Mouse (Mus musculus) frontal cortex, postnatal 36 days (tissue): ENCODE measurements around the gene Ndnf.

ENCODE experiments used
- DNase-seq, 2 experiments: peaks; one replicate each; pipeline ENCODE4 v3.0.0; 2022; ENCODE audit warnings: low spot score in 2 of 2

Ndnf gene

GRCm38 (mm10) chr6:65671451-65671850 lies at the start of gene Ndnf:
TSS of gene Ndnf (plus strand) at chr6:65671590.
- DNase-seq, result peak; percentile 26 to 30

- no peak for DNase-seq
These were observed 48.2 kb upstream of the Ndnf start for GRCm38 (mm10) chr6:65623016-65623715.

DNA sequence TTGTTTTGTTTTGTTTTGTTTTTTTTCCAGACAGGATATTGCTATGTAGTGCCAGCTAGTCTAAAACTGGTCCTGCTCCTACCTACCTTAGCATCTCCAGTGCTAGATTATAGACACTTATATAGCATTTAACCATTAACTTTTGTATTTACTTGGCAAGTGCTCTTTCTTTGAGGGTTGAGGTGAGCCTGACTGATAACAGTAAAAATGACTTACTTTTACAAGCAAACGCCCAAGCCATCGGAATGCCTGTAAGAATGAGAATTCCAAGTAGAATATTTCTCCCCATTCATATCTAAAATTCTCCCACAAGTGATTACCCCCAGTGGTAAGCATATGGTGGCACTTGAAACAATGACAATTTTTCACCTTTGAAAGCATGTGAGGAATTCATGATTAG lies 40.8 kb upstream of the Ndnf start:
- DNase-seq, result no peak

DNA sequence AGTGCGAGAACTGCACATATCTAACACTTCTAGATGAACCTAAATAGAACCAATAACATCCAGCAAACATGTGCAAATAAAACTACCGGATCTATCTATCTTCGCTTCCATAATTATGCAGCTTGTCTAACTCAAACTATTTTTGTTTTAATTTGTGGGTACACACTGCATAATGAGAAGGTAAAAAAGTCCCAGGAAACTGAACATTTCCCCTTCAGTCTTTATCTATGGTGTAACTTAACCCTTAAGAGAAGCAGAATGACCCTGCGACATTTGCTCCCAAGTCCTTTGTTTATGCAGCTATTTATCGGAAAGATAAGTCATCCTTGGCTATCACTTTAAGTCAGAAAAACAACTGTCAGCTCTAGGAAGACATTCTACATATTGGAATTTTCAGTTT lies 39.2 kb upstream of the Ndnf start:
- no peak for DNase-seq

DNA sequence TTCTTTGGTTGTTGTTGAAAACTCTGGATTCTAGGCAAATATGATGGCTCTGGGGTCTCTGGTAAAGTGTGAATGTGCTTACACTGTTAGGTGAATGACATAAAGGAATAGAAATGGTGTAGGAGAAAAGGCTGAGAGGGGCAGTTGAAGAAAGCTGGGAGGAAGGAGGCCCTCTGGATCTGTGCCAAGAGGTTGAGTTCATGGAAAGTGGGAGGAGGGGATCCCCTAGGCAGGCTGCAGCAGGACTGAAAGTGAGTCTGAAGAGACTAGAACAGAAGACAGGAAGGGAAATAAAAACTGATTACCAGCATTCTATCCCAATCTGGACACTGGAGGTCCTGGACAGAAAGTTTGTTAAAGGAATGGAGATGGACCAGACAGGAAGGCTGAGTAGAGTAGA lies 29.0 kb upstream of the Ndnf start:
- no peak for DNase-seq

GRCm38 (mm10) chr6:65644110-65644509 lies 27.3 kb upstream of the Ndnf start:
- DNase-seq, result no peak

DNA sequence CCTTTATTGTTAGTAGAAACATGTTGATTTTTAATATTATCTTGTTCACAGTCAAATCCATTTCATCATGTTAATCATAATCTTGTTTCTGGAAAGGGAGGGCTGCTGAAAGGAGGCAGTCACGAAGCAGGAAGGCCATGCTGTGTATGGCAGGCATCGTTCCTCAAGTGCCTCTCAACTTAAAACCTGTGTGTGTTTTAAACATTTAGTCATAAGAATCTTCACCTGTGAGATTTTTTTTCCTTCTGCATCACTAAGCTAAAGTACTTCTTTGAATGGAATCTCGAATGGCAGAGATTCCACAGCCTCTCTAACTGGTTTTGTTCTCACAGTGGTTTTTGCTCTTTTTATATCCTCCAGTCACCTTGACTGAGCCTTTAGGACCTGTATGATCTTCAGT lies 25.0 kb upstream of the Ndnf start:
- DNase-seq, result no peak

GRCm38 (mm10) chr6:65647731-65648130 lies 23.7 kb upstream of the Ndnf start:
- DNase-seq, result no peak

GRCm38 (mm10) chr6:65651376-65651775 lies 20.0 kb upstream of the Ndnf start:
- DNase-seq, result no peak

GRCm38 (mm10) chr6:65661272-65661671 lies 10.1 kb upstream of the Ndnf start:
- no peak for DNase-seq

- DNase-seq, result no peak
These were observed 9.3 kb upstream of the Ndnf start for GRCm38 (mm10) chr6:65662050-65662449.

- DNase-seq, result no peak
These were observed 7.4 kb upstream of the Ndnf start for GRCm38 (mm10) chr6:65663990-65664389.

- DNase-seq, result peak in 1 of 2 experiments; percentile 11
These were observed 5.1 kb upstream of the Ndnf start for GRCm38 (mm10) chr6:65666295-65666694.

DNA sequence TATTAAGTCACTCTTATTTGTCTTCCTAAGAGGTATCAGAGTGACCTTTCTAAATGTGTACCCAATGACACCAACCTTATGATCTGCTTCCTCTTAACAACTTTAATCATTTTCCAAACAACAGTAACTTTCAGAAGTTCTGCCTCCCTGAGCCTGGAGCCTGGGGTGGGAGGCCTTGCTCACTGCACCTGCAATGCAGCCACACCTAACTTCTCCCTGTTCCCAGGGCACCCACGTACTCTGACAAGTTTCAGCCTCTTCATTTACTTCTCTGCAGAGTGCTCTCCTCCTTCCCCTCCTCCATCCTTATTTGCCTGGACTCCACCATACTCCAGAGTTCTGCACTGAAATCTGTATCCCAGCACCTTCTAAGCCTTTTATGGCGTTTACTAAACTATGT lies 1.4 kb upstream of the Ndnf start:
- no peak for DNase-seq

- DNase-seq, result no peak
These were observed 394 bp upstream of the Ndnf start for GRCm38 (mm10) chr6:65670981-65671411.

DNA sequence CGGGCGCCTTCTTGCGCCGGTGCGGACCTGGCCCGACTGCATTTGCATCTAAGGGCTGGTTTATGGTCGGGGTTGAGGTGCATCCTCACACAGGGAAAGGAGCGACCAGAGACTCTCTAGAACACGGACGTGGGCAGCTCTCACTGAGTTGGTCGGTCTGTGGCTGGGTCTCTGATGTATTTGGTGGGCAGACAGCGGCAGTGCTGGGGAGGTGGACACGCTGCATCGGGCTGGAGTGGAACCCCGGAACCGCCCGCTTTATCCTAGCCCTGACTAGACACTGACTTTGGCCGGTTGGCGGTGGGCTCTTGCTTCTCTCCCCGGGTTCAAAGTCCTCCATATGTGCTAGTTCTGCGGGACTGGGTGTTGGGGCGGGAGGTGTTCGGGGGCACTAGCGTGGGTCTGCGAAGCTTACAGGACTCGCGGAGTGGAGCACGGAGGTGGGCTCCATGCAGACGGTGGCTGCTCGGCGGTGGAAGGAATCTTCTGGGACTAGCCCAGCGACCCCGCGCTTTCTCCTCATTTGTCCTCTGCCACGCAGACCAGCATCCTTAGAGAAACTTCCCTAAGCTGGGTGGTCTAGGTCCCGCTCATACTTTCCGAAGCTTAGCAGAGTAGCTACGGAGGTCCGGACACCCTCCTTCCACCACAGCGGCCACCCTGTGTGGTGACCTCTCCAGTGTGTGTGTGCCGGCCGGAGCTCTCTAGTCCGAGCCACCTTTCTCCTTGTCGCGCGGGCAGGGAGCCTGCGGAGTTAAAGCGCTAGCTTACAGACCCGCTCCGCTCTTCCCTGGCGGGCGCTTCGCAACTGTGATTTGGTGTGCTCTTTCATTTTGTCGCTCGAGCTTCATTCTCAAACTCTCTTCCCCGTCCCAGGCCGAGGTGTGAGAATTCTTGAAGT lies 991 bp downstream of the Ndnf start:
- DNase-seq, result peak in 1 of 2 experiments; percentile 10

DNA sequence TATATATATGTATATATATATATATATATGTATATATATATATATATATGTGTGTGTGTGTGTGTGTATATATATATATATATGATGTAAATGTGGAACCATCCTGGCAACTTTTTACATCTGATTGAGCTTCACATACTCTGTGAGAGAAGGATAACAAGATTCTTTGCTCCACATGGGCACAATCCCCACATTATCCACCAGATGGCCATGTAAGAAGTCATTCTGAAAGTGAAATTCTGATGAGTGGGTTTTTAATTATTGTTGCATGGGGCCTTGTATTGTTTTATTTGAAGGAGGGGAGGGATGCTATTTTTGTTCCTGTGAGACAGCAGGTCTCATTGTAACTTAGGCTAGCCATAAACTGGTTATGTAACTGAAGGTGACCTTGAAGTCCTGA lies 22.5 kb downstream of the Ndnf start:
- DNase-seq, result no peak

DNA sequence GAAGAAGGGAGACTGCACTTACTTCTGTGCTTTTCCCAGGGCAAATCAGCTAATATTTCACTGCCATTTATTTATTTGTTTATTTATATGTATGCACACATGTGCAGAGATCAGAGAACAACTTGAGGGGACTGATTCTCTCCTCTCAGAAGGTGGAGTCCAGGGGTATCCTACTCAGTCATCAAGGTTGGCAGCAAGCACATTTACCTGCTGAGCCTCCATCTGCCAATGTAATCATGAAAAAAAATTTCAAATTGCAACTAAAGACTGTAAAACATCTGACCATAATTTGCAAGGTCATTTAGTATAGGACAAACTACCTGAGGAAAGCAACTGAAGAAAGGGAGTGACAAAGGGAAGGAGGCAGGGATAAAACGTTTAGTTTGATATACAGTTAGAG lies 49.3 kb downstream of the Ndnf start:
- DNase-seq, result no peak

GRCm38 (mm10) chr6:65725677-65726076 lies 54.3 kb downstream of the Ndnf start:
- DNase-seq, result no peak

- no peak for DNase-seq
These were observed 56.9 kb downstream of the Ndnf start for GRCm38 (mm10) chr6:65728261-65728660.

DNA sequence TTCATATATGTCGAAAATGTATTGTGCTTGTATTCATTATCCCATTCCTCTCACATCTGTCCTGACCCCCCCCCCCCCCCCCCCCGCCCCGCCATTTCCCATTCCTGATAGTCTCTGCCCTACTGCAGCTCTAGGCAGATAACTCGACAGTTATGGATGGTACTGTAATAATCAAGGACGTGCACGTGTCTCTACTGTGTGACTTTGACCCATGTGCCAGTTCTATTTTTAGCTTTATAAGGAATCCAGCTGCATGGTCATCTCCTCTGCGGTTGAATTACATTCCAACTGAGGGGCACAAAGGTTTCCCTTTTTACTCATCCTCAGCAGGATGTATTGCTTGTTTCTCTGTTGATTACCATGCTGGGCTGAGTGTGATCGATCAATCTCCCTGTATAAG lies 68.1 kb downstream of the Ndnf start:
- DNase-seq, result no peak

DNA sequence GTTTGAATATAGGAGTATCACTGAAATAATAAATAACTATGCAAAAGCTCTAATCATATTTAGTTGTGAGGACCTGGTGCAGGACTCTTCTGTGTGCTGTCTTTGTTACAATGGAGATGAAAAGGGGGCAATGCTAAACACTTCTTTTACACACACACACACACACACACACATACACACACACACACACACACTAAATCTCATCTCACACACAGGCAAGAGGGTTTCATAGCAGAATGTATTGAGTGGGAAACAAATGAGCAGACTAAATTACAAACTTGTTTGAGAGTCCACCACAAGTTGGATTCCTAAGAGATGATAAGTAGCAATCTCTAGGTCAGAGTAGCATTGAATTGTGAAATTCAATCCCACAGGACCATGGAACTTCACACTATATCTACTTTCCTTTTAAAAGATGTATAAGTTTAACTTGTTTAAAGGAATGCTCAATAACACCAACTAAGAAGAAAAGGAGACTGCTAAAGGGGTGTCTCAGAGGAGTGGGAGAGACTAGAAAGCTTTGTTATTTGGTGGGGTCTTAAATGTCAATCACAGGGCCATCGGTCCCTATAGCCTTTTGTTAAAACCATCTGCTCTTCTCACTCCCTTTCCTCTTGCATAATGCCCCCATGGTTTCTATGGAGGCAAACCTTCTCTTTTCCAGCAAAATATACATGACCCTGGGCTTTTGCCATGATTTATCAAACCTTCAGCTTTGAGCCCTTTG lies 71.9 kb downstream of the Ndnf start:
- no peak for DNase-seq

DNA sequence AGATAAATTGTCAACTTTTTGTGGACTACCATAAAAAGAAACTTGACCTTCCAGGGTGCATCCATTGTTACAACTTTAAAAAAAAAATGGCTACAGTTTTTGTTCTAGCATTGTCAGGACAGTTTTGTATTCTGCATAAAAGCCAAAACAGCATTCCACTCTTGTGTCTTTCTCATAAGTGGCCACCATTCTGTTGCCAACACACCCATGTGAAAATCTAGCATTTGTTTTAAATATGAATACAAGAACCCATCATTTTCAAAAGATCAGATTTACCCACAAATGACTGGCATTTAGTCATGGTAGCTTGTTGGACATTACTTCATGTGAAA lies 72.4 kb downstream of the Ndnf start:
- DNase-seq, result no peak
